Mouse (Mus musculus) forebrain, embryonic 14.5 days (tissue): ENCODE results near the gene Dnajc24. TPM values are rescaled to one million over a fixed set of nuclear protein-coding genes. Genes with fewer than 3 reads are reported as not detected.

Source experiments
- ATAC-seq: fragments of 200-750 bp; cut with Nextera tagmentation; 2 replicates; pipeline ENCODE4 v1.8.0; 2017; ENCODE audit warnings: mild to moderate bottlenecking, moderate library complexity
- DNase-seq: peaks from one replicate; pipeline ENCODE4 v3.0.0-alpha.2; 2015; ENCODE audit warnings: low spot score
- H3K27ac ChIP-seq: fragments of 300-500 bp; sonication (generic); 2 replicates; pipeline ENCODE4 v1.5.1; 2014; ENCODE audit warnings: low read depth, mild to moderate bottlenecking, control low read depth, low read length, moderate library complexity
- H3K27me3 ChIP-seq: fragments of 300-500 bp; sonication (generic); replicated peaks from 2 replicates; pipeline ENCODE4 v1.6.1; 2014; ENCODE audit warnings: low read length, control low read depth, mixed read lengths; ENCODE audit not compliant: control insufficient read depth, insufficient read depth
- H3K36me3 ChIP-seq: fragments of 300-500 bp; sonication (generic); 2 replicates; pipeline ENCODE4 v1.6.1; 2014; ENCODE audit warnings: low read length, control low read depth; ENCODE audit not compliant: control insufficient read depth, insufficient read depth
- H3K4me1 ChIP-seq: fragments of 300-500 bp; sonication (generic); 2 replicates; pipeline ENCODE4 v1.6.1; 2014; ENCODE audit warnings: antibody characterized with exemption, low read length, control low read depth; ENCODE audit not compliant: control insufficient read depth, insufficient read depth
- H3K4me2 ChIP-seq: fragments of 300-500 bp; sonication (generic); 2 replicates; pipeline ENCODE4 v1.6.1; 2014; ENCODE audit warnings: mild to moderate bottlenecking, control low read depth, low read length
- H3K4me3 ChIP-seq: fragments of 300-500 bp; sonication (generic); 2 replicates; pipeline ENCODE4 v1.5.1; 2014; ENCODE audit warnings: low read depth, low read length, control low read depth
- H3K9ac ChIP-seq: fragments of 300-500 bp; sonication (generic); 2 replicates; pipeline ENCODE4 v1.6.1; 2014; ENCODE audit warnings: mild to moderate bottlenecking, low read length, control low read depth, moderate library complexity
- H3K9me3 ChIP-seq: fragments of 300-500 bp; sonication (generic); replicated peaks from 2 replicates; pipeline ENCODE4 v1.6.1; 2016; ENCODE audit warnings: low read length, control low read depth, mixed read lengths; ENCODE audit not compliant: control insufficient read depth
- WGBS: fragments of 180-500 bp; shearing (Covaris S2); extraction: QIAGEN DNeasy Blood & Tissue Kit; methylation state at CpG from one replicate; pipeline ENCODE4 v1.1.7; 2014; 5-methylcytosine and 5-hydroxymethylcytosine counted together
- polyA plus RNA-seq: library from polyadenylated mRNA; unstranded; fragments of >200 nt; fragmentation: Nextera tagmentation; extraction: Ambion mirVana; gene quantifications from 2 replicates; pipeline ENCODE4 v1.2.1, GENCODE M21; 2014

Gene Dnajc24
- polyA plus RNA-seq, 1 experiment from 2014 or later, result 37.0 TPM

- no peak for ATAC-seq
These were observed 18.1 kb downstream of the Dnajc24 start for GRCm38 (mm10) chr2:105985206-105985605.

GRCm38 (mm10) chr2:105978065-105978464, 25.3 kb downstream of the Dnajc24 start:
- no peak for ATAC-seq
- H3K27me3 ChIP-seq, result no peaks in the 10 kb centered on the region
- H3K9ac ChIP-seq, result no peak overlapping the region
- 96% methylated on average over 2 of the region's 2 CpGs for WGBS
- H3K27ac ChIP-seq, result no peak overlapping the region
- peaks cover 6% of the 10 kb centered on the region; the same call in 1 of the 2 replicates for H3K4me1 ChIP-seq
- 0 out of 2 replicates have a peak, but pooled peaks cover 6% of the 10 kb centered on the region for H3K36me3 ChIP-seq
- H3K4me2 ChIP-seq, result no peak overlapping the region
- H3K9me3 ChIP-seq, result no peaks in the 10 kb centered on the region
- no peak for DNase-seq
- no peak overlapping the region for H3K4me3 ChIP-seq

More at GRCm38 (mm10) chr2:105985206-105985605, 18.1 kb downstream of the Dnajc24 start:
- DNase-seq, result no peak
- Histone ChIP-seq H3K27me3 (no peaks in the 10 kb centered on the region), H3K4me1 (no peaks in the 10 kb centered on the region), H3K9ac (no peak overlapping the region), H3K9me3 (no peaks in the 10 kb centered on the region), H3K27ac (no peak overlapping the region), H3K4me3 (no peak overlapping the region), H3K4me2 (no peak overlapping the region), H3K36me3 (0 out of 2 replicates have a peak, but pooled peaks cover 2% of the 10 kb centered on the region)
- WGBS, result 75% methylated on average over 7 of the region's 7 CpGs

DNA sequence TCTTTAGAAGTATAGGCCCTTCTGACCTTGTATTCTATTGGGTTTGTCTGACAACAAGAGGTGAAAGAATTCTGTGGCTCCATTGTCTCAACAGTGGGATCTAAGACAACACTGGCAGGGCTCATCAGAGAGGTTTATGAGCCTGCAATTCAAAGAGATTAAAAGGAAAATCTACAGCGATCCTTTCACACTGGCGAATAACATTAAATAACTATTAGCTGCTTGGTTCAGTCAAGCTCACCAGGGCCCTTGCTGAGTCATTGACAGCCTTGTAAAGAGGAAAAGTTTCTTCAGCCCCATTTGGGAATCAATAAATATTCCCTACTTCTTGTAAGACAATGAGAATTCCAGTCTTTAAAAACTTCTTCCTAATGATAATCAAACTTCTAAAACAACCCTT, 29.4 kb downstream of the Dnajc24 start:
- ATAC-seq (no peak), DNase-seq (no peak)
- no peak overlapping the region for H3K27ac ChIP-seq
- no peak overlapping the region for H3K9ac ChIP-seq
- no peaks in the 10 kb centered on the region for H3K36me3 ChIP-seq
- no peak overlapping the region for H3K4me2 ChIP-seq
- H3K9me3 ChIP-seq, result no peaks in the 10 kb centered on the region; the same call in 1 of the 2 replicates
- WGBS, result 1% methylated on average over 2 of the region's 2 CpGs
- H3K27me3 ChIP-seq, result no peaks in the 10 kb centered on the region
- H3K4me1 ChIP-seq, result peaks cover 6% of the 10 kb centered on the region; the same call in 1 of the 2 replicates
- no peak overlapping the region for H3K4me3 ChIP-seq

DNA sequence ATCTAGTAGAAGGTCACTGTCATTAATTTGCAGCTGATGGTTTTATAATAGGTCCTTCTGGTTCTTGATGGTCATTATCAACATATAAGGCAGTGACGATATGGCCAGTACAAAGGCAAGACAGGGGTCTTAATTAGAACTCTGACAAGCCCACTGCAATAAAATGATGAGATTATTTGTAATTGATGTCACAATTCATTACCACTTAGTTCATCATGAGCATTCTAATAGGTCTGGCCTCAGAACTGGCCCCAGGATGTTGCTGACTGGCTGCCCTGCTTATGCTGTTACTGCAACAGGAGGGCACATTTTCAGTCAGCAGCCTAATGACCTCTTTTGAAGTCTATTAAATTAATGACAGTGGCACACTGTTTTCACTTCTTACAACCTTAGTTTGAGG, 39.9 kb downstream of the Dnajc24 start:
- Histone ChIP-seq H3K27ac (no peak overlapping the region), H3K4me3 (no peak overlapping the region), H3K27me3 (no peaks in the 10 kb centered on the region), H3K36me3 (peaks cover 16% of the 10 kb centered on the region; the same call in 1 of the 2 replicates), H3K4me2 (no peak overlapping the region), H3K4me1 (no peaks in the 10 kb centered on the region), H3K9ac (no peak overlapping the region), H3K9me3 (no peaks in the 10 kb centered on the region)
- DNase-seq, result no peak
- 45% methylated on average over 1 of the region's 1 CpGs for WGBS
- ATAC-seq, result no peak

DNA sequence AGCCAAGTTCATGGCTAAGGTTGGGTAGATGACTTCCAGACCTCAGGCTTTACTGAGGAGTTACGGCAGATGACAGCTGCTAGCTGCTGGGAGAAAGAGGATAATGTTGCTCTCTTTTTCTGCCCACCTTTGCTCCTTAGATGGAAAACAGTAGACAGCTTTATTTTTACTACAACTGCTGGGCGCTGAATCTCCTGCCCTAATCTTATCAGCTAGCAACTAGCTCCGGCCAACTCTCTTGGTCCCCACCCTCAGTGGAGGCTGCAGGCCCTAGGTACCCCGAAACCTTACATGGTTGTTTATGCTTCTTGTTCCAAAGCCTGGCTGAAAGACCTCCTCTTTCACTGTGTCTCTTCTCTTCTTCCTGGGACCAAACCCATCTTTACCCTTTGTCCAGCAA, 49.5 kb downstream of the Dnajc24 start:
- WGBS, result 97% methylated on average over 4 of the region's 4 CpGs
- H3K4me2 ChIP-seq, result no peak overlapping the region
- no peaks in the 10 kb centered on the region for H3K27me3 ChIP-seq
- no peaks in the 10 kb centered on the region for H3K9me3 ChIP-seq
- no peak for DNase-seq
- no peaks in the 10 kb centered on the region for H3K36me3 ChIP-seq
- no peak overlapping the region for H3K4me3 ChIP-seq
- no peak overlapping the region for H3K27ac ChIP-seq
- H3K4me1 ChIP-seq, result no peaks in the 10 kb centered on the region
- H3K9ac ChIP-seq, result no peak overlapping the region
- ATAC-seq, result no peak

GRCm38 (mm10) chr2:105951350-105951940, 51.9 kb downstream of the Dnajc24 start:
- Histone ChIP-seq H3K27ac (no peak overlapping the region), H3K9me3 (no peaks in the 10 kb centered on the region), H3K4me3 (no peak overlapping the region), H3K9ac (no peak overlapping the region), H3K36me3 (no peaks in the 10 kb centered on the region), H3K4me1 (no peaks in the 10 kb centered on the region), H3K4me2 (no peak overlapping the region), H3K27me3 (no peaks in the 10 kb centered on the region)
- no peak for ATAC-seq
- 100% methylated on average over 1 of the region's 1 CpGs for WGBS
- no peak for DNase-seq

DNA sequence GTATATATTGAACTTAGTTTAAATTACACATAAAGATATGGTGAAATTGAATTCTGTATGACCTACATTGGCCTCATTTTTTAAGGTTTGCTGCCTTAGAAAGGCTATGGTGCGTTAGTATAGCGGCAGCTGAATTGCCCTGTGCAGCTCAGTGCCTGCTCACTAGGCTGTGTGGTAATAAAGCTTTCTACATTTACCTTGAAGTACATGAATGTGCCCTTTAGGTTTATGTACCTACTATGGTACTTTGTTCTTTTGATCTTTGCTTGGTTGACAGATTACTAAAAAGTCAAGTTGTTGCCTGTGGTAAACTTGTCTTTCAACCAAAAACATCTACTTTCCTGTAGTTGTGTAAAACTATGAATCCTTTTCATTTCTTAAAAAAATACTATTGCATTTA, 53.2 kb downstream of the Dnajc24 start:
- no peak for ATAC-seq
- Histone ChIP-seq H3K9ac (no peak overlapping the region), H3K4me1 (no peaks in the 10 kb centered on the region), H3K4me3 (no peak overlapping the region), H3K36me3 (no peaks in the 10 kb centered on the region), H3K9me3 (no peaks in the 10 kb centered on the region), H3K27me3 (no peaks in the 10 kb centered on the region), H3K27ac (no peak overlapping the region), H3K4me2 (no peak overlapping the region)
- no peak for DNase-seq
- 87% methylated on average over 2 of the region's 2 CpGs for WGBS

GRCm38 (mm10) chr2:105917623-105918346, 85.6 kb downstream of the Dnajc24 start:
- DNase-seq (peak; percentile 10), ATAC-seq (no peak)
- Histone ChIP-seq H3K9me3 (no peaks in the 10 kb centered on the region), H3K9ac (no peak overlapping the region), H3K27me3 (no peaks in the 10 kb centered on the region), H3K4me3 (no peak overlapping the region), H3K27ac (no peak overlapping the region), H3K4me1 (peaks cover 3% of the 10 kb centered on the region; the same call in 1 of the 2 replicates), H3K4me2 (no peak overlapping the region), H3K36me3 (no peaks in the 10 kb centered on the region)
- 55% methylated on average over 5 of the region's 5 CpGs for WGBS
